Mouse (Mus musculus) midbrain, postnatal 0 days (tissue): ENCODE data around the gene Abcd4. TPM values are rescaled to one million over a fixed set of nuclear protein-coding genes. Genes with fewer than 3 reads are reported as not detected.

Experiments used
- ATAC-seq: fragments of 200-750 bp; cut with Nextera tagmentation; 2 replicates; pipeline ENCODE4 v1.8.0; 2017; ENCODE audit warnings: moderate number of reproducible peaks, mild to moderate bottlenecking, moderate TSS enrichment, moderate library complexity; ENCODE audit not compliant: low FRiP score
- DNase-seq: peaks from one replicate; pipeline ENCODE4 v3.0.0-alpha.2; 2015; ENCODE audit warnings: low spot score
- H3K27ac ChIP-seq: fragments of 300-500 bp; sonication (generic); 2 replicates; pipeline ENCODE4 v1.5.1; 2014; ENCODE audit warnings: low read depth, mild to moderate bottlenecking, low read length, mixed read lengths
- H3K27me3 ChIP-seq: fragments of 300-500 bp; sonication (generic); 2 replicates; pipeline ENCODE4 v1.6.1; 2014; ENCODE audit warnings: low read length, control low read depth, mixed read lengths; ENCODE audit not compliant: insufficient read depth
- H3K36me3 ChIP-seq: fragments of 300-500 bp; sonication (generic); 2 replicates; pipeline ENCODE4 v1.6.1; 2014; ENCODE audit warnings: low read length, control low read depth, mixed read lengths; ENCODE audit not compliant: insufficient read depth
- H3K4me1 ChIP-seq: fragments of 300-500 bp; sonication (generic); 2 replicates; pipeline ENCODE4 v1.6.1; 2014; ENCODE audit warnings: mild to moderate bottlenecking, control low read depth, antibody characterized with exemption, low read length, mixed read lengths; ENCODE audit not compliant: insufficient read depth
- H3K4me2 ChIP-seq: fragments of 300-500 bp; sonication (generic); 2 replicates; pipeline ENCODE4 v1.6.1; 2014; ENCODE audit warnings: low read depth, mild to moderate bottlenecking, low read length, mixed read lengths; ENCODE audit not compliant: poor library complexity, severe bottlenecking
- H3K4me3 ChIP-seq: fragments of 300-500 bp; sonication (generic); 2 replicates; pipeline ENCODE4 v1.5.1; 2014; ENCODE audit warnings: low read depth, mild to moderate bottlenecking, low read length, moderate library complexity
- H3K9ac ChIP-seq: fragments of 300-500 bp; sonication (generic); replicated peaks from 2 replicates; pipeline ENCODE4 v1.6.1; 2014; ENCODE audit warnings: mild to moderate bottlenecking, low read length, moderate library complexity, mixed read lengths; ENCODE audit not compliant: poor library complexity, severe bottlenecking
- H3K9me3 ChIP-seq: fragments of 300-500 bp; sonication (generic); 2 replicates; pipeline ENCODE4 v1.6.1; 2016; ENCODE audit warnings: low read length, control low read depth
- CTCF ChIP-seq: IDR thresholded peaks from 2 replicates; pipeline ENCODE4 v1.5.1; 2016; ENCODE audit warnings: antibody characterized with exemption, mild to moderate bottlenecking
- WGBS: fragments of 180-500 bp; shearing (Covaris S2); extraction: QIAGEN DNeasy Blood & Tissue Kit; methylation state at CpG from one replicate; pipeline ENCODE4 v1.1.7; 2014; 5-methylcytosine and 5-hydroxymethylcytosine counted together
- polyA plus RNA-seq: library from polyadenylated mRNA; unstranded; fragments of >200 nt; fragmentation: Nextera tagmentation; extraction: Ambion mirVana; gene quantifications from 2 replicates; pipeline ENCODE4 v1.2.1, GENCODE M21; 2015
- total RNA-seq: library from RNA; depleted of rRNA; stranded (reverse); fragments of >200 nt; gene quantifications from 2 replicates; pipeline ENCODE4 v1.2.3, GENCODE M21; 2014

Abcd4 gene
- total and polyA plus RNA-seq, 2 experiments from 2014 or later, result 9.0 to 10.0 TPM

DNA sequence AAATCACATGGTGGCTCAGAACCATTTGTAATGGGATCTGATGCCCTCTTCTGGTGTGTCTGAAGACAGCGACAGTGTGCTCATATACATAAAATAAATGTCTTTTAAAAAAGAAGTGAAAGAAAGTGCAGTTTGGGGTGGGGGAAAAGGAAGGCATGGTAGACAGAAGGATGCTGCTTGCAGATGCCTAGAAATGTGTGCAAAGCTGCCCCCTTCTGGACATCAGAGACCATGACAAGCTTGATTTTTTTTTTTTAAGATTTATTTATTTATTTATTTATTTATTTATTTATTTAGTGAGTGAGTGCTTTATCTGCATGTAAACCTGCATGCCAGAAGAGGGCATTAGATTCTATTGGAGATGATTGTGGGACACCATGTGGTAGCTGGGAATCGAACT lies 35.9 kb downstream of the Abcd4 start:
- ATAC-seq (no peak), DNase-seq (no peak)
- Histone ChIP-seq H3K9ac (no peak overlapping the region), H3K36me3 (no peaks in the 10 kb centered on the region), H3K27ac (no peak overlapping the region), H3K27me3 (peaks cover under 1% of the 10 kb centered on the region), H3K4me2 (no peak overlapping the region), H3K9me3 (no peaks in the 10 kb centered on the region), H3K4me3 (no peak overlapping the region), H3K4me1 (no peaks in the 10 kb centered on the region)
- 89% methylated on average over 2 of the region's 2 CpGs for WGBS
- TF ChIP-seq CTCF, result no peak; the same call in 1 of the 2 replicates

DNA sequence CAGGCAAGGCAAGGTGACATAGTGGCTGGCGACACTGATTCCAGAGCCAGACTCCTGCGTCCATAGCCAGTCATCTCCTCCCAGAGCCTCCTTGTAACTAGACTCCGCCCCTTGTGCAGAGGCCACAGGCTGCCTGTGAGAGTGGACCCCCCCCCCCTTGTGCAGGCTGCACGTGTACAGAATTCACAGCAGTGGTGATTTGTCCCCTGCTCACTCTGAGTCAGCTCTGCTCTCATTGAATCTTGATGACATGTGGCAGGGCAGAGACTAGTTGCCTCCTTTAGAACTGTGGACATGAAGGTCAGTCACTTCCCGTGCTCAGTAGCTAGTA lies 38.8 kb downstream of the Abcd4 start:
- no peak overlapping the region for H3K9ac ChIP-seq
- no peaks in the 10 kb centered on the region for H3K4me1 ChIP-seq
- no peaks in the 10 kb centered on the region for H3K36me3 ChIP-seq
- WGBS, result 46% methylated on average over 5 of the region's 5 CpGs
- no peak for DNase-seq
- H3K9me3 ChIP-seq, result no peaks in the 10 kb centered on the region
- no peak overlapping the region for H3K4me2 ChIP-seq
- peaks cover 9% of the 10 kb centered on the region for H3K27me3 ChIP-seq
- no peak for TF ChIP-seq CTCF
- no peak overlapping the region for H3K4me3 ChIP-seq
- no peak overlapping the region for H3K27ac ChIP-seq
- no peak for ATAC-seq

DNA sequence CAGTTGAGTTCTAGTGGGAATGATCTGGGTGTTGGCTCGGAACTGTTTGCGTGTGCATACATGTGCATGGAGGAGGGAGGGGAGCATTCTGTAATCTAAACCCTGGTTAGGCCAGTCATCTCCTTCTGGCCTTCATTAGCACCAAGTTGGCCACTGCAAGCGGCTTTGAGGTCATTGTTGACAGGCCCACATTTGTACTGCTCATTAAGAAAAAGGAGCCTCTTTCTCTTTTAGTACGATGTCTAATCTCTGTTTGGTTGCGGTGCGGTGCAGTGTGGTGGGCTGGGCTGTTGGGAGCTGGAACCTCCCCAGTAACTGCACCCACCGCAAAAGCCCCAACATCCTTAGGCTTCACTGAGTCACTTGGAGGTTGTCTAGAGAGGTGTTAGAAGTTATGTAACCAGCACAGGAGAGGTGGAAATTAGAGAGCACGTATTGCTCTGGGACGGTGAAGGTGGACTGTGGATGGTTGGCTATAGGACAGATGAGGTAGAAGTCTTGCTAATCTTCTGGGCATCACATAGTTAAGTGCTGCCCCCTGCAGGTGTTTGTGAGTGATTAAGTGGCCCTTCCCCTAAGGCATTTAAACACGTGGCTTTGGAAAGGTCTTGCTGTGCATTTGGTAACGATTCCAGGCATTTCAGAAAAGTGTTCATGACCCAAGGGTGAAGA lies 39.3 kb downstream of the Abcd4 start:
- no peak overlapping the region for H3K4me2 ChIP-seq
- H3K27me3 ChIP-seq, result peaks cover 13% of the 10 kb centered on the region
- H3K9ac ChIP-seq, result no peak overlapping the region
- DNase-seq (no peak), ATAC-seq (no peak)
- no peaks in the 10 kb centered on the region for H3K9me3 ChIP-seq
- H3K36me3 ChIP-seq, result no peaks in the 10 kb centered on the region
- H3K4me3 ChIP-seq, result no peak overlapping the region
- WGBS, result 78% methylated on average over 11 of the region's 11 CpGs
- no peak overlapping the region for H3K27ac ChIP-seq
- H3K4me1 ChIP-seq, result no peaks in the 10 kb centered on the region
- TF ChIP-seq CTCF, result peak; percentile 36

DNA sequence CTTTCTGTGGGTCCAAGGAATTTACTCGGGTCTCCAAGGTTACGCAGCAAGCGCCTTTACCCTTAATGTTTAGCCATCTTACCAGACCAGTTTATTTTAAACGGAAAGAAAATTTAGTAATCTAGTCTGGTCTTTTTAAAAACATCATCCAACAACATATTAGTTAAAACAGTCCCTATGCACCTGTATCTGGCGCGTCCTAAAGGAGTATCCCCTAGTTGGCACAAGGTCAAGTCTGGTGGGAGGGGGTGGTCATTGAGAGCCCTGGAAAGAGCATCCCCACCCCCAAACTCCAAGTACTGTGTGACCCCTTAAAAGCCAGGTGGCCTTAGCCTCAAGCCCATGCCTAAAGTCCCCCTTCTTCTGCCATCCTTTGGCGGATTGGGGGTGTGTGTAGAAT lies 44.1 kb downstream of the Abcd4 start:
- Histone ChIP-seq H3K9me3 (no peaks in the 10 kb centered on the region), H3K27me3 (peaks cover 39% of the 10 kb centered on the region), H3K9ac (no peak overlapping the region), H3K4me2 (no peak overlapping the region), H3K27ac (no peak overlapping the region), H3K36me3 (no peaks in the 10 kb centered on the region), H3K4me3 (no peak overlapping the region), H3K4me1 (no peaks in the 10 kb centered on the region)
- no peak for TF ChIP-seq CTCF
- no peak for DNase-seq
- 17% methylated on average over 7 of the region's 7 CpGs for WGBS
- no peak for ATAC-seq

DNA sequence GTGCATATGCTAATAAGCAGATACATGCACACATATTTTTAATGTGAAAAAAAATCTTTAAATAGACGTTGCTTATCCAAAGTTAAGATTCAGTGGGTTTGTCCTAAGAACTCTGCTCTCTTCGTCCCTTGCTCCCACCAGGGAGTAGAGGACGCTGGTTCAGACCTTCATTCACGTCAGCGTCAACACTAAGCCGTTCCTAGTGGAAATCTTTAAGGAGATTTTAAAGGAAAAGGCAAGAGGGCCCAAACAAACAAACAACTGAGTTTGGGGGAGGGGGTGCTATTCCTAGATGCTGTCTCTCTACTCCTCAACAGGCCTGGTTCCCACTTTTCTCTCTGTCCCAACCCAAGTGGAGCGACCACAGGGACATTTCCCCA lies 44.9 kb downstream of the Abcd4 start:
- Histone ChIP-seq H3K9ac (no peak overlapping the region), H3K9me3 (no peaks in the 10 kb centered on the region), H3K4me1 (no peaks in the 10 kb centered on the region), H3K4me2 (no peak overlapping the region), H3K4me3 (no peak overlapping the region), H3K36me3 (no peaks in the 10 kb centered on the region), H3K27ac (no peak overlapping the region), H3K27me3 (peaks cover 46% of the 10 kb centered on the region)
- WGBS, result 4% methylated on average over 7 of the region's 7 CpGs
- no peak for DNase-seq
- no peak for ATAC-seq
- no peak for TF ChIP-seq CTCF

DNA sequence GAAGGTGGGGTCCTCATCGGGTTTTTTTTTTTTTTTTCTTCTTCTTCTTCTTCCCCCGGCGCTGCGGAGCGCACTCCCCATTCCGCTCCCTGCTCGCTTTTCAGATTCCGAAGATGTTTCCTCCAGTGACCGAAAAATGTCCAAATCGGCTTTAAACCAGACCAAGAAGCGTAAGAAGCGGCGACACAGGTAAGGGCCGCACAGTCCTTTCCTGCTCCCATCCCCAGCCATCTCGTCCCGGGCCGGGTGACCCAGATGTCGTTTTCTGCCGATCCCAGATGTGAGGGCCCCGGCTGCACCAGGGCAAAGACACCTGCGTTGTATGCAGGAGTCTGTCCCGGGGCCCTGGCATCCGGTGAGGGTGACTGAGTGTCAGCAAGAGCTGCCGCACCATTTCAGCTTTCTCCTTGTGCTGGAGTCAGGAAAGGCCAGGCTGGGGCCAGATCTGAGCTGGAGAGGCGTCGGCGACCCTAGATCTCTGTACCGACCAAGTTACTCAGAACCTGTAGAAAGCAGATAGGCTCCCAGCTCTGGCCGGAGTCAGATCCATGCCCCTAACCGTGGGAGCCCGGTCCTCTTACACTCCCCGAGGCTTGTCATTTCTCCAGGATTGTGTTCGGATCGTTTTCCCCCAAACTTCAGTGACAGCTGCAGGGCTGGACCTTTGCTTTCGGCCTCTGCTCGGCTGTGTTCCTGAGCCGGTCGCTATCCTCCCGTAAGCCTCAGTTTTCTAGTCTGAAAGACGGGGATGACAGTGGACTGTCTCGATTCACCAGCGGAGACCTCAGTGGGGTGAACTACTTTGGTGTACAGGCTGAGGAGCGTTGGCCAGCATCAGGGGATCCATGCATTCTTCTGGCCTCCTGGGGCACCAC lies 45.5 kb downstream of the Abcd4 start:
- peaks cover 48% of the 10 kb centered on the region for H3K27me3 ChIP-seq
- H3K27ac ChIP-seq, result no peak overlapping the region
- no peak overlapping the region for H3K4me2 ChIP-seq
- 1% methylated on average over 43 of the region's 43 CpGs for WGBS
- no peak; the same call in 1 of the 2 replicates for ATAC-seq
- no peak for TF ChIP-seq CTCF
- no peaks in the 10 kb centered on the region for H3K36me3 ChIP-seq
- no peak overlapping the region for H3K9ac ChIP-seq
- H3K4me3 ChIP-seq, result no peak overlapping the region
- H3K4me1 ChIP-seq, result no peaks in the 10 kb centered on the region
- DNase-seq, result no peak
- no peaks in the 10 kb centered on the region for H3K9me3 ChIP-seq
